Mouse (Mus musculus) E14TG2a.4 (cell line): Measurements from ENCODE around the gene Map4.

Source experiments
- CTCF ChIP-seq: conservative IDR thresholded peaks from 2 replicates; pipeline ENCODE4 v1.5.1; 2014; ENCODE audit warnings: low read length
- NANOG ChIP-seq: IDR thresholded peaks from 2 replicates; pipeline ENCODE4 v1.6.1; 2014; ENCODE audit warnings: borderline replicate concordance, low read length, mixed read lengths
- POU5F1 ChIP-seq: IDR thresholded peaks from 2 replicates; pipeline ENCODE4 v1.6.1; 2014; ENCODE audit warnings: low read length, borderline replicate concordance

DNA sequence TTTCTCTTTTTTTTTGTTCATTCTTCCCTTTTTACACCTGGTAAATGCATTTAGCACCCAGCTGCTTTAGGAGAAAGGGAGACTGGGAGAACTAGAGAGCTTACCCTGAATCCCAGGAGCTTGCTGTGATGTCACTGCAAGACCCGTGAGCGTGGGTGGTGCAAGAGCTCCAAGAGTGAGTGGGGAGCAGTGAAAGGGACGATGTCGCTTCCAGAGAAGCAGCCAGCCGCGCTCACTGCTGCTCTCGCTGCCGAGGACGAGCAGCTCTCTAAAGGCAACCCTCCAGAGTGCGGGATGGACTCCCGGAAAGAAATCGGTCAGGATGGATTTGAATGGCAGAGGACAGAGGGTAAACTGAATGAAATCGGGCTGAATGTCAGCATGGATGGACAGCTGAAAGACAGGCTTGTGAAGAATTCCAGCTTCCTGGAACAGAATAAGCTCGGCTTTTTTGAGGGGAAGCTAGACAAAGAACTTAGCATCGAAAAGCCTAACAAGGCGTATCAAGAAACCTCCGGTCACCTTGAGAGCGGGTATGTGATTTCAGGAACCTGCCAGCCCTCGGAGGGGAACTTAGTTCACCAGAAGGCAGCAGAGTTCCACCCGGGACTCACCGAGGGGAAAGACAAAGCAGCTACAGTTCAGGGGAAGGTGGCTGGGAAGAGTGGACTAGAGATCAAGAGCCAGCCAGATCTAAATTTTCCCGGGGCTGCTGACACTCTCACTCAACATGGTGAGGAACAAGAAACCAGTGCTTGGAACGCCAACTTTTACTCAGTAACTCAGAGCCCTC, 120.8 kb downstream of the Map4 start:
- TF ChIP-seq CTCF (no peak), NANOG (no peak), POU5F1 (no peak)
